Mouse (Mus musculus) C2C12 (cell line): ENCODE measurements around the gene Rgma. TPM values are rescaled to one million over a fixed set of nuclear protein-coding genes. Genes with fewer than 3 reads are reported as not detected.
A peak's percentile ranks its signal among the peaks of the same experiment; 100 is the strongest.

Source experiments
- H3K27me3 ChIP-seq: one replicate; pipeline ENCODE4 v1.6.1; 2011; ENCODE audit not compliant: control insufficient read depth, insufficient read depth, insufficient read length
- H3K36me3 ChIP-seq: one replicate; pipeline ENCODE4 v1.6.1; 2011; ENCODE audit not compliant: control insufficient read depth, insufficient read depth
- H3K4me3 ChIP-seq: one replicate; pipeline ENCODE4 v1.5.1; 2011; ENCODE audit warnings: mild to moderate bottlenecking, control low read depth; ENCODE audit not compliant: poor library complexity, insufficient read depth, severe bottlenecking
- H3K79me2 ChIP-seq: one replicate; pipeline ENCODE4 v1.6.1; 2011; ENCODE audit not compliant: control insufficient read depth, insufficient read depth
- H3K79me3 ChIP-seq: one replicate; pipeline ENCODE4 v1.6.1; 2011; ENCODE audit warnings: low read depth, control low read depth
- H3ac ChIP-seq: one replicate; pipeline ENCODE3; 2011; ENCODE audit warnings: low read depth; ENCODE audit not compliant: control insufficient read depth, insufficient read length
- CEBPB ChIP-seq: IDR thresholded peaks from one replicate; pipeline ENCODE4 v1.6.1; 2011; ENCODE audit warnings: low read depth, mild to moderate bottlenecking, control low read depth, moderate library complexity
- CTCF ChIP-seq: IDR thresholded peaks from one replicate; pipeline ENCODE4 v1.5.1; 2011; ENCODE audit not compliant: control insufficient read depth, insufficient read depth, insufficient read length
- FOSL1 ChIP-seq: IDR thresholded peaks from one replicate; pipeline ENCODE4 v1.8.0; 2011; ENCODE audit warnings: mild to moderate bottlenecking, low read length; ENCODE audit not compliant: poor library complexity, insufficient read depth, severe bottlenecking
- MAX ChIP-seq: IDR thresholded peaks from one replicate; pipeline ENCODE4 v1.6.1; 2011; ENCODE audit warnings: mild to moderate bottlenecking, control low read depth
- MYOD1 ChIP-seq: IDR thresholded peaks from one replicate; pipeline ENCODE4 v1.6.1; 2011; ENCODE audit warnings: low read depth; ENCODE audit not compliant: control insufficient read depth, insufficient read length
- MYOG ChIP-seq: IDR thresholded peaks from one replicate; pipeline ENCODE4 v1.6.1; 2011; ENCODE audit not compliant: control insufficient read depth, insufficient read length; ENCODE audit errors: extremely low read depth
- USF1 ChIP-seq: IDR thresholded peaks from one replicate; pipeline ENCODE4 v1.6.1; 2011; ENCODE audit warnings: low read depth, mild to moderate bottlenecking, control low read depth, moderate library complexity
- polyA plus RNA-seq: library from polyadenylated mRNA; unstranded; fragments of >200 nt; fragmentation: generic; extraction: Trizol; gene quantifications from one replicate; pipeline ENCODE4 v1.2.1, GENCODE M21; 2012; ENCODE audit warnings: missing spikeins

Rgma gene
- polyA plus RNA-seq, 1 experiment, result 1.4 TPM

DNA sequence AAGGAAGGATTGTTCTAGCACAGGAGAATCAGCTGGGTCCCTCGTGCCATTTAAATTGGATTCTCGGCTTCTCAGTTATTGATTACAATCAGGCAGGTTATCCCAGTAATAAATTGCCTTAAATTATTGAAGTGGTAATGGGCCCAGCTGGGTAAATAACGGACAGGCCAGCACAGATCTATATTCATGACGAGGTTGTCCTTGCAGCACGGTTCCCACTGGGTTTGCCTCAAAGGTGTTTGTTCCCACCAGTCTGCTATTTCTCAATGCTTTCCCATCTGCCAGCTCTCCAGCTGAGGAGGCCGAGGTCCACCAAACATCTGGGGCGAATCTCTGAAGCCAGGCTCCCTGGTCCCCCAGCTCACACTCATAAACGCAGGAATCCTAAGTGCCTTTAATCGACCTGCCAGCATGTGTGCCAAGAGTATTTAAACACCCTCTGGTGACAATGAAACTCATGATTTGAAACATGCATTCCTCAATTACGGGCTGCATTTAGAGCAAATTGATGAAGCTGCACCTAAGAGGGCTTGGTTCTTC lies 26.7 kb upstream of the Rgma start:
- Histone ChIP-seq H3K79me3 (no peaks in the 10 kb centered on the region), H3K79me2 (no peaks in the 10 kb centered on the region), H3ac (no peak overlapping the region), H3K4me3 (no peak overlapping the region), H3K27me3 (no peaks in the 10 kb centered on the region), H3K36me3 (no peaks in the 10 kb centered on the region)
- TF ChIP-seq USF1 (no peak), CTCF (no peak), MYOD1 (no peak)

DNA sequence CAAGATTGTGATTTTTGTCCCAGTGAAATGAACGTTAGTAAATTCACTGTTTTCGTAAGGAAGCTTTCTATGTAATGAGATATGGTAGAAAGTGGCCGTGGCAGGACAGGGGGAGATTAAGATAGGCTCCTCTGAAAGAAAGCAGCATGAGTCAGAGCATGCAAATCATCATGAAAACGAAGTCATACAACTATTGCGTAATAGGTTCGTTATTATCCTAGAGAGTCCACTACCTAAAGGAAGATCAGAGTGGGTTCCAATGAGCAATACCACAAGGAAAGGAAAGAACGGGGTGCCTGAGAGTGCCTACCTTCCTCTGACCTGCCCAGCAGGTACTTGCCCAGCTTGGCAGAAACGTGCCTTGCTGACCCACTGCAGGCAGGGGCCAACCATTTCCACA lies 26.2 kb upstream of the Rgma start:
- no peak for TF ChIP-seq MYOG
- TF ChIP-seq CEBPB, result peak; percentile 88
- no peak for TF ChIP-seq CTCF
- no peak overlapping the region for H3K4me3 ChIP-seq
- no peaks in the 10 kb centered on the region for H3K36me3 ChIP-seq
- H3ac ChIP-seq, result no peak overlapping the region
- H3K27me3 ChIP-seq, result no peaks in the 10 kb centered on the region
- no peaks in the 10 kb centered on the region for H3K79me3 ChIP-seq
- no peaks in the 10 kb centered on the region for H3K79me2 ChIP-seq

DNA sequence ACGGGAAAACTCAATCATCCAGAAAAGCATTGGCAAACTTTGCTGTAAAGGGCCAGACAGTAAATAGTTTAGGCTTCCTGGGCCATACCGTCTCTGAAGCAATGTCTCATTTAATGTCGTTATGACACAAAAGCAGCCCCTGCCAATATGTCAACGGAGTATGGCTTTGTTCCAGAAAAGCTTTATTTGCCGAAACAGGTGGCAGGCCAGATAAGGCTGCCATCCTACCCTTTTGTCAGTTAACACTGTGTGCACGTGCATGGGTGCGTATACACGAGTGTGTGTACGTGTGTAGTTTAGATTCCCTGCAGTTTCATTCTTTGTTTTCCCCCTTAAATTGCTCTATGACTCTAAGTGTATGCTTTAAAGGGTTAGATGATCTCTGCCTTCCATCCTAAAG lies 20.1 kb upstream of the Rgma start:
- Histone ChIP-seq H3ac (no peak overlapping the region), H3K27me3 (no peaks in the 10 kb centered on the region), H3K36me3 (no peaks in the 10 kb centered on the region), H3K79me2 (no peaks in the 10 kb centered on the region), H3K79me3 (no peaks in the 10 kb centered on the region), H3K4me3 (no peak overlapping the region)
- TF ChIP-seq MYOD1, result no peak
- TF ChIP-seq CTCF, result no peak
- no peak for TF ChIP-seq MYOG
- TF ChIP-seq MAX, result no peak
- no peak for TF ChIP-seq FOSL1
- no peak for TF ChIP-seq USF1
- TF ChIP-seq CEBPB, result no peak

DNA sequence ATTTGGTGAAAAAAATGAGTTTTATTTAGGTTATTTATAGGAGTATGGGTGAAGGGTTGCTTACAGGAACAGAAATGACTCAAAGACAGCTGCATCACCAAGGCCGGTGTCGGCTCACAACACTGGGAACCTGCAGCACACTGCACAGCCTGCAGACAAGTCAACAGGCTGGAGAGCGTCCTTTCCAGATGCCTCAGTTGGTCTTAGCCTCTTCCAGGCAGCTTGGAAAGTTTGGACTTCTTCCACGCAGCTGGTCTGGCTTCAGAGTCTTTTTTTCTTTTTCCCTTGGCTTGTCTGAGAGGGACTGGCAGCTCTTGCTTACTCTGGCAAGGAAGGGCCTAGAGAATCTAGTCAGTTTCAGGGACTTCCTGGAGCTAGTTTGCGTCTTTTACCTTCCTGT lies 18.4 kb upstream of the Rgma start:
- TF ChIP-seq MYOD1 (no peak), MAX (no peak), MYOG (no peak), CEBPB (no peak), CTCF (no peak), FOSL1 (no peak), USF1 (no peak)
- no peaks in the 10 kb centered on the region for H3K36me3 ChIP-seq
- H3K27me3 ChIP-seq, result no peaks in the 10 kb centered on the region
- no peaks in the 10 kb centered on the region for H3K79me2 ChIP-seq
- H3K4me3 ChIP-seq, result no peak overlapping the region
- H3ac ChIP-seq, result no peak overlapping the region
- H3K79me3 ChIP-seq, result no peaks in the 10 kb centered on the region

DNA sequence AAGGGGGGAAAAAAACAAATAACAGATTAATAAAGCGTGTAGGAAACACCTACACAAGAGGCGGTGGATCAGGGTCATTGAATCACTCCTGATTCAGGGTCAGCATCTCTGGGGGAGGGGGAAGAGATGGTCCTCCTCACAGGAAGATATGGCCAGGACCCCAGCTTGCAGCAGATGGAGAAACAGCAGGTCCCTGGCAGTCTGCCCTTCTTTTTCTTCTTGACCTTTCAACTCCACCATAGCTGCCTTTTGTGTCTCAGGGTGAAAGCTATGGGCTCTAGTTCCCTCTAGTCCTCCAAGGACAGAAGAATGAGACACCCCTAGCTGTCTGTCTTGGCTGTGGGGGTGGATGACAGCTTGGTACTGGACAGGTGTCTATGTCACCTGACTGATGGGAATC lies 17.7 kb upstream of the Rgma start:
- Histone ChIP-seq H3K79me2 (no peaks in the 10 kb centered on the region), H3K36me3 (no peaks in the 10 kb centered on the region), H3K27me3 (no peaks in the 10 kb centered on the region), H3K79me3 (no peaks in the 10 kb centered on the region), H3K4me3 (no peak overlapping the region), H3ac (no peak overlapping the region)
- no peak for TF ChIP-seq MYOG
- no peak for TF ChIP-seq MAX
- no peak for TF ChIP-seq FOSL1
- no peak for TF ChIP-seq MYOD1
- no peak for TF ChIP-seq CTCF
- TF ChIP-seq USF1, result no peak
- no peak for TF ChIP-seq CEBPB

DNA sequence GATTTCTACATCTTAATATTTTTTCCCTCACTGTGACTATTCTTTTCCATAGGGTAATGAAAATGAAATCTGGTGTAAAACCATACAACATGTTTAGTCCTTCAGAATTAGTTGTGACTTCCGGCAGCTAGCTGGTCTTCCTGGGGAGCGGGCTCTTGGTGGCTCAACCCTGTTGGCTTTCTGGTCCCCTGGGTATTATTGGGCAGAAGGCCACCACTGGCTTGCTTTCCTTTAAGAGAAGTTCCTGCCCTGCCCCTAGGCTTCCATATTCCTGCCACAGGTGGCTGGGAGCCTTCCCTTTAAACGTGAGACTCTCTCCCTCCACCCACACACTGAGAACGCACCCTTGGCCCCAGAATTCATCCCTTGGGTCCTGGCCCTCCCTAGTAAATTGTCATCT lies 9.8 kb upstream of the Rgma start:
- Histone ChIP-seq H3ac (no peak overlapping the region), H3K36me3 (no peaks in the 10 kb centered on the region), H3K27me3 (no peaks in the 10 kb centered on the region), H3K4me3 (no peak overlapping the region), H3K79me3 (no peaks in the 10 kb centered on the region), H3K79me2 (no peaks in the 10 kb centered on the region)
- TF ChIP-seq CTCF (no peak), MYOG (no peak), USF1 (no peak), MYOD1 (no peak), FOSL1 (no peak), MAX (no peak), CEBPB (no peak)
